Mouse (Mus musculus): ENCODE measurements around the gene Tm2d3.

Gene Tm2d3

GRCm38 (mm10) chr7:65690869-65691268 lies at the start of gene Tm2d3:
Gene Tm2d3 (plus strand): TSS chr7:65691169.
- DNase-seq, result no peak

GRCm38 (mm10) chr7:65642371-65643304 lies 48.3 kb upstream of the Tm2d3 start:
- no peak for DNase-seq

DNA sequence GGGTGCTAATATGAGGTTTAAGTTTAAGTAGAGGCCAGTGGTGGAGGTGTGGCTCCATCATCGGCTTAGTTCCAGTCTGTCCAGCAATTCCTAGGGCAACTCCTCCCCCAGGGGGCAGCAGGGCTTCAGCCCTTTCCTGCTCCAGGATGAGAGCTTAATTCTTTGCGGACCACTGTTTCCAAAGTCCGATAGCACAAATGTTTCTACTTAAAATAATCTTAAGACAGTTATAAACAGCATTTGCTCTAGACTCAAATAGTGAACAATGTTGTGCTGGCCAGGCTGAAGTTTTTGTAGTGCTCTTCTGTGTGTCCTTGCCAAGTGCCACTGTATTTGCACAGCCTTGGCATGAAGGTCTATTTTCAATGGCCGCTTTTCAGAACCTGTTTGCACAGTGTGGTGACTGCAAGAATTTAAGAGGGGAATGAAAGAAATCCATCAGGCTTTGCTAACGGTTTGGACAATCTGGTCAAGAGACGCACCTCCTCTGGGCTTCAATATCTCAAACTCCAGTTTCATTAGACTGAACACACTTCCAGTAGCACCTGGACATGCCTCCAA lies 47.0 kb upstream of the Tm2d3 start:
- DNase-seq, result no peak

DNA sequence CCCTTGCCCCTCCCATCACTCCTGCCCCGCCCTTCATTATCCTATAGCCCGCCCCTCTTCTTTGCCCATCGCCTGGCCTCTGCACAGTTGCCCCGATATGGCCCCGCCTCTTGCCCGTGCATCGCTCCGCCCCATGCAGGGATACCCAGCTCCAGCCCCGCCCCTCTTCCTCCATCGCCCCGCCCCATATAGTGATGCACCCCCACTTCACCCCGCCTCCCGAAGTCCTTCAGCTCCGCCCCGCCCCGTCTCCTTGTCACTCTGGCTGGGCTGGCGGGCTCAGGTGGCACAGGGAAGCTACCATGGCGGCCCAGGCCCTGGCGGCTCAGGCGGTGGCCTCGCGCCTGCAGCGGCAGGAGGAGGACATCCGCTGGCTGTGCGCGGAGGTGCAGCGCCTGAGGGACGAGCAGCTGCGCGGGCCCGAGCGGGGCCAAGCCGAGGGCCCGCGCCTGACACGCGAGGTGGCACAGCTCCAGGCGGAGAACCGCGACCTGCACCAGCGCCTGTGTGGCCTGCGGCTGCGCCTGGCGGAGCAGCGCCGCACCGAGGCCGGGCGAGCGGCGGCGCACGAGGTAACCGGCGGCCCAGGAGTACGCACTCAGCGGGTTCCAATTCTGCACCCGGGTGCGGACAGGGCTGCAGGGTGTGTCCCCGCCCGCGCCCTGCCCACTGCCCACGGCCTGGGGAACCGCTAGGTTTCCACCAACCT lies 46.2 kb upstream of the Tm2d3 start, which contains the start of gene Tarsl2:
Gene Tarsl2 (plus strand): TSS at position 256 of the 709 bp plus-strand sequence.
- peak; percentile 99 for DNase-seq

DNA sequence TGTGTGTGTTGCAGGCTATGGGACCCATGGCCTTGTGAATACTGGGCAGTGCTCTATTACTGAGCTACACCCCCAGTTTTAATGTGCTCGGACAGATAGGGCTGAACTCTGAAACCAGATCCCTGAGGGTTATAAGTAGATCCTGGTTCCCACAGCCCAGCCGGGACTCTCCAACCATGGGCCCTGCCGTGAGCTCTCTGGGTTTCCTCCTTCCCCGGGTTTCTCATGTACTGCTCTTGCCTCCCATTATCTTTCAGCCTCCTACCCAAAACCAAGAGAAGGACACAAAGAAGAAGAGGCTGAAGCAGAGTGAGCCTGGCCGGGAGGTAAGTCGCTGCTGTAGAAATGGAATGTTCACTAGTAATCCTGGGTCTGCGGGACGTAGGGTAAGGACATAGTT lies 45.0 kb upstream of the Tm2d3 start:
- DNase-seq, result no peak

DNA sequence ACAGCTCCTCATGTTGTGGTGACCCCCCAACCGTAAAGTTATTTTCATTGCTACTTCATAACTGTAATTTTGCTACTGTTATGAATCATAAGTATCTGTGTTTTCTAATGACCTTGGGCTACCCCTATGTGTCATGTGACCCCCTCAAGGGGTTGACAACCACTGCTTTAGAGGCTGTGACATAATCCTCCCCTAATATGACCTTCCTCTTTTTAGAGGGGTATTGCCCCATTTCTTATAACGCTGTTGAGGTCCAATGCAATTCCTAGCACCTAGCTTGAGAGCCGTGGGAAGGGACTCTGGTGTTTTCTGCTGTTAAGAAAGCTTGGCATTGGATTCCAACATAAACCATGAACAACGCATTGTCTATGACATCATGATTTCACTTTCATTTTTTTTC lies 40.3 kb upstream of the Tm2d3 start:
- DNase-seq, result no peak

- DNase-seq, result no peak
These were observed 33.4 kb upstream of the Tm2d3 start for GRCm38 (mm10) chr7:65657490-65658120.

DNA sequence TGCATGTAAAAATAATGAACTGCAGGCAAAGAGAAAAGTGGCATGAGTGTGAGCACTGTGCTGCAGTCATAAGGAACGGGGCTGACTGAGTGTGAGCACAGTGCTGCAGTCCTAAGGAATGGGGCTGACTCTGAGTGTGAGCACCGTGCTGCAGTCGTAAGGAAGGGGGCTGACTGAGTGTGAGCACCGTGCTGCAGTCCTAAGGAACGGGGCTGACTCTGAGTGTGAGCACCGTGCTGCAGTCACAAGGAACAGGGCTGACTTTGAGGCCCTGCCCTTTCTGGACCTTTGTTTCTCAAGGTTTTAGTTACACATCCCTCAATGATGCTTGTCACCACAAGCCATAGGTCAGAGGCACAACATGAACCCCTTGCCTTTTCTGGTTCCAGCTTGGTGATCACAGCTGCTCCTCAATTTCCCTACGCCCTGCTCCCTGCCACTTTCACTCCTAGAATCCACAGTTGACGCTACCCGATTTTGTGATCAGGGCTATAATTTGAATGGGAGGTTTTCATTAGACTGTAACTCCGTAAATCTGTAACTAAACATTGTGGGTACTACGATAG lies 27.7 kb upstream of the Tm2d3 start:
- no peak for DNase-seq

GRCm38 (mm10) chr7:65663886-65664285 lies 27.1 kb upstream of the Tm2d3 start:
- DNase-seq, result no peak

DNA sequence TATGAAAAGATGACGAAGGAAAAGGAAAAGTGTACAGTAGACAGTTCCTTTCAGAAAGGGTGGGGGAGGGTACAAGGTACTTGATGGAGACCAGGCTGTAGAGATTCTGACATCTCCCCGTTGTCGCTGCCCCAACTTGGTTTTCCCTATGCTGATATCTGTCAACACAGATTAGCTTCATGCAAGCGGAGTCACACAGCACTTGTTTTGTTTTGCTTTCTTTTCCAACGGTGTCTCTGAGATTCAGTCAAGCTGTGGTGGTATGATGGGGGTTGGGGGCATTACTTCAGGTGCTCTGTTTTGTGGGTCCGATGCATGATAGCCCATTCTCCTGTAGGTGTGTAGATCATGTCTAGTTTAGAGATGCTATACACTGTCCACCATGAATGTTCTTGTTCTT lies 23.5 kb upstream of the Tm2d3 start:
- DNase-seq, result no peak

- no peak for DNase-seq
These were observed 12.9 kb upstream of the Tm2d3 start for GRCm38 (mm10) chr7:65678050-65678449.

GRCm38 (mm10) chr7:65678900-65679595 lies 11.9 kb upstream of the Tm2d3 start:
- no peak for DNase-seq

- DNase-seq, result no peak
These were observed 9.8 kb upstream of the Tm2d3 start for GRCm38 (mm10) chr7:65681166-65681565.

GRCm38 (mm10) chr7:65684256-65684835 lies 6.6 kb upstream of the Tm2d3 start:
- DNase-seq, result no peak

DNA sequence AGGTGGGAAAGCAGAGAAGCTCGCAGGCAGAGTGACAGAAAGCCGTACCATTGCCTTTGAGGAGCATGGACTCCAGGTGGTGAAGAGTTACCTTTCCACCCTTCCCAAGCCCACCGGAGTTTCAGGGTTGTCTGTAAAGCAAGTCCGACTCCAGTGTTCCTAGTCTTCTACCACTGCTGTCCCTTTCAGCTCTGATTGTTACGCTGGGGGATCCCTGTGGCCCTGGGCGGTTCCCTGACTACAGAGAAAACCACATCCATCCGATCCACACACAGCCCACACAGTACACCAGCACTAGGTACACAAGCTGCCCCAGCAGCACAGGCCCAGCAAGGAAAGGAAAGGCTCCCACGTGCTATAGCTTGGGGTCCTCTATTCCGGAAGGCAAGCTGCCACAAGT lies 4.3 kb upstream of the Tm2d3 start:
- DNase-seq, result no peak

DNA sequence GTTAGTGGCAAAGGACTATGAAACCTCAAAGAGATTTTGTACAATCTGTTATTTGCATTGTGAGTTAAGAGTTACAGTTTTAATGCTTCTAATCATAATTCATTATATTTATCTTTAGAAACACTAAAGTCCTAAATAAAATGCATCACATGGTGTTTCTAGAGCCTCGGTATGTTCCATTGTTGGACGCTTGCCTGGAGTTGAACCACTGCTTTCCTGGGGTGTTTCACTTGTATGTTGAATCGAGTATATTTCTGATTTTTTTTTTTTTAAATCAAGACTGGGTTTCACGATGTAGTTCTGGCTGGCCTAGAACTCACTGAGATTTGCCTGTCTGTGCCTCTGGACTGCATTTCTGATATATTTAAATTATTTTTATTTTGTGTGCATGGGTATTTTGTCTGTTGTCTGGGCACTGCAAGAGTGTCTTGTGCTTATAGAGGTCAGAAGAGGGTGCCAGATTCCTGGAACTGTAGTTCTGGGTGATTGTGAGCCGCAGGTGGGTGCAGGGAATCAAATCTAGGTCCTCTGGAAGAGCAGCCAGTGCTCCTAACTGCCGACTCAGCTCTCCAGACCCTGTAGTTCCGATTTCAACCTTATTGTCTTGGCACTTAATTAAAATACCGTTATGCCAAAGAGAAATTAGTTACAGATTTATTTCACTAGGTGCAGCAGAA lies 1.1 kb downstream of the Tm2d3 start:
- no peak for DNase-seq

GRCm38 (mm10) chr7:65692883-65693282 lies 1.9 kb downstream of the Tm2d3 start:
- no peak for DNase-seq

- peak; percentile 91 for DNase-seq
These were observed 2.4 kb downstream of the Tm2d3 start for GRCm38 (mm10) chr7:65693301-65693821.

- peak; percentile 24 for DNase-seq
These were observed 5.5 kb downstream of the Tm2d3 start for GRCm38 (mm10) chr7:65696450-65696849.

- no peak for DNase-seq
These were observed 11.1 kb downstream of the Tm2d3 start for GRCm38 (mm10) chr7:65702076-65702475.

GRCm38 (mm10) chr7:65704818-65705242 lies 13.9 kb downstream of the Tm2d3 start:
- DNase-seq, result peak; percentile 70
